Mouse (Mus musculus): ENCODE data around the gene Pde4d. TPM values are rescaled to one million over a fixed set of nuclear protein-coding genes. Genes with fewer than 3 reads are reported as not detected.

The Pde4d gene
- polyA plus RNA-seq, 2 experiments from 2014 or later, result 5.5 to 7.3 TPM

GRCm38 (mm10) chr13:109722237-109723119, 1272.7 kb downstream of the Pde4d start:
- ATAC-seq, result no peak

GRCm38 (mm10) chr13:109727346-109727745, 1277.6 kb downstream of the Pde4d start:
- ATAC-seq, result no peak

- ATAC-seq, result no peak
These were observed 1279.9 kb downstream of the Pde4d start for GRCm38 (mm10) chr13:109729612-109730011.

GRCm38 (mm10) chr13:109732655-109733376, 1283.1 kb downstream of the Pde4d start:
- no peak for ATAC-seq

GRCm38 (mm10) chr13:109736290-109737078, 1286.7 kb downstream of the Pde4d start:
- ATAC-seq, result peak; percentile 61

- ATAC-seq, result no peak
These were observed 1296.7 kb downstream of the Pde4d start for GRCm38 (mm10) chr13:109746492-109746891.

GRCm38 (mm10) chr13:109752236-109752863, 1302.6 kb downstream of the Pde4d start:
- ATAC-seq, result no peak

GRCm38 (mm10) chr13:109756854-109757253, 1307.1 kb downstream of the Pde4d start:
- no peak for ATAC-seq

- ATAC-seq, result no peak
These were observed 1309.5 kb downstream of the Pde4d start for GRCm38 (mm10) chr13:109759201-109759600.

- ATAC-seq, result no peak
These were observed 1311.3 kb downstream of the Pde4d start for GRCm38 (mm10) chr13:109761081-109761480.

GRCm38 (mm10) chr13:109774791-109775190, 1325.0 kb downstream of the Pde4d start:
- no peak for ATAC-seq

GRCm38 (mm10) chr13:109775197-109775596, 1325.4 kb downstream of the Pde4d start:
- no peak for ATAC-seq

- ATAC-seq, result peak; percentile 100
These were observed 1326.4 kb downstream of the Pde4d start for GRCm38 (mm10) chr13:109776116-109776515.

- ATAC-seq, result no peak
These were observed 1327.2 kb downstream of the Pde4d start for GRCm38 (mm10) chr13:109776995-109777394.

- ATAC-seq, result no peak
These were observed 1327.7 kb downstream of the Pde4d start for GRCm38 (mm10) chr13:109777441-109777840.

- no peak for ATAC-seq
These were observed 1328.6 kb downstream of the Pde4d start for GRCm38 (mm10) chr13:109778297-109778835.

GRCm38 (mm10) chr13:109781466-109781865, 1331.7 kb downstream of the Pde4d start:
- no peak for ATAC-seq

- ATAC-seq, result no peak
These were observed 1338.9 kb downstream of the Pde4d start for GRCm38 (mm10) chr13:109788604-109789003.

GRCm38 (mm10) chr13:109789151-109789550, 1339.4 kb downstream of the Pde4d start:
- ATAC-seq, result no peak

- no peak for ATAC-seq
These were observed 1340.4 kb downstream of the Pde4d start for GRCm38 (mm10) chr13:109790045-109790715.

- no peak for ATAC-seq
These were observed 1344.2 kb downstream of the Pde4d start for GRCm38 (mm10) chr13:109793918-109794317.

Measured in CD4-positive, CD25-positive, alpha-beta regulatory T cell, adult 4 months (primary cell).